Mouse (Mus musculus) heart, embryonic 16.5 days (tissue): ENCODE measurements around the gene Kcna4. TPM values are rescaled to one million over a fixed set of nuclear protein-coding genes. Genes with fewer than 3 reads are reported as not detected.
A peak's percentile ranks its signal among the peaks of the same experiment; 100 is the strongest.

ENCODE experiments used
- ATAC-seq: fragments of 200-750 bp; cut with Nextera tagmentation; replicated peaks from 2 replicates; pipeline ENCODE4 v1.8.0; 2017; ENCODE audit warnings: moderate number of reproducible peaks; ENCODE audit not compliant: insufficient read depth, low FRiP score; ENCODE audit errors: extremely low read depth
- H3K27ac ChIP-seq: fragments of 300-500 bp; sonication (generic); 2 replicates; pipeline ENCODE4 v1.5.1; 2014; ENCODE audit warnings: mild to moderate bottlenecking, low read length, control low read depth, moderate library complexity
- H3K27me3 ChIP-seq: fragments of 300-500 bp; sonication (generic); 2 replicates; pipeline ENCODE4 v1.6.1; 2014; ENCODE audit warnings: low read length, mixed read lengths; ENCODE audit not compliant: control insufficient read depth, insufficient read depth
- H3K36me3 ChIP-seq: fragments of 300-500 bp; sonication (generic); 2 replicates; pipeline ENCODE4 v1.6.1; 2014; ENCODE audit not compliant: control insufficient read depth, insufficient read depth
- H3K4me1 ChIP-seq: fragments of 300-500 bp; sonication (generic); 2 replicates; pipeline ENCODE4 v1.6.1; 2014; ENCODE audit warnings: low read length, mixed read lengths; ENCODE audit not compliant: control insufficient read depth, insufficient read depth
- H3K4me2 ChIP-seq: fragments of 300-500 bp; sonication (generic); 2 replicates; pipeline ENCODE4 v1.6.1; 2014; ENCODE audit warnings: low read depth, mild to moderate bottlenecking, control low read depth, low read length
- H3K4me3 ChIP-seq: fragments of 300-500 bp; sonication (generic); 2 replicates; pipeline ENCODE4 v1.5.1; 2014; ENCODE audit warnings: mild to moderate bottlenecking, control low read depth, low read length
- H3K9ac ChIP-seq: fragments of 300-500 bp; sonication (generic); 2 replicates; pipeline ENCODE4 v1.6.1; 2014; ENCODE audit warnings: low read length, control low read depth
- H3K9me3 ChIP-seq: fragments of 300-500 bp; sonication (generic); replicated peaks from 2 replicates; pipeline ENCODE4 v1.6.1; 2016; ENCODE audit warnings: low read length; ENCODE audit not compliant: control insufficient read depth
- WGBS: fragments of 180-500 bp; shearing (Covaris S2); extraction: QIAGEN DNeasy Blood & Tissue Kit; methylation state at CpG from one replicate; pipeline ENCODE4 v1.1.7; 2014; 5-methylcytosine and 5-hydroxymethylcytosine counted together
- polyA plus RNA-seq: library from polyadenylated mRNA; unstranded; fragments of >200 nt; fragmentation: Nextera tagmentation; extraction: Ambion mirVana; gene quantifications from 2 replicates; pipeline ENCODE4 v1.2.1, GENCODE M21; 2015

Kcna4 gene
- polyA plus RNA-seq: 6.1 and 6.2 TPM in 2 replicates

GRCm38 (mm10) chr2:107289990-107290696 lies at the start of gene Kcna4:
Gene Kcna4, plus strand, starts transcription at chr2:107290639.
- Histone ChIP-seq H3K27me3 (no peaks in the 10 kb centered on the region), H3K9me3 (no peaks in the 10 kb centered on the region), H3K4me1 (0 out of 2 replicates have a peak, but pooled peaks cover 3% of the 10 kb centered on the region), H3K27ac (peak within 1 kb of the TSS; percentile 76), H3K4me2 (peak within 1 kb of the TSS; percentile 66), H3K4me3 (peak within 1 kb of the TSS; percentile 66), H3K9ac (peak within 1 kb of the TSS; percentile 70), H3K36me3 (peaks cover 4% of the 10 kb centered on the region; the same call in 1 of the 2 replicates)
- 6% methylated on average over 24 of the region's 24 CpGs for WGBS
- peak; percentile 97 for ATAC-seq

DNA sequence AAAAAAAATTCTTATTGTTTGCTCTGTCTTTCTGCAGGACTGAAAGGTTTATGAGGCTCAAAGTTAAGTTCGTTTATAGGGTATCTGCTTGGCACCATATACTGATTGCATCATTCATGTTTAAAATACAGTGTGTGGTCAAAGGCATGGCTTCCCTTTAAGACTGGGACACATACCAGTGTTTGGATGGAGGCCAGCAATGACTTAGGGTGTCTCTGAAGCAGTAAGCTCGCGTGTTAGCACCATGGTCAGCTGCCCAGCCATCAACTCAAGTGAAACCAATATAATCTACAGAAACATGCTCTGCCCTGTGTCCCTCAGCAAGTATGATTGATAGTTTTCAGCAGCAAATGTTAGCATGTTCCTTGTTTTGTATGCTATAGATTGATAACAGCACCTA lies 32.3 kb upstream of the Kcna4 start:
- 40% methylated on average over 3 of the region's 3 CpGs for WGBS
- no peak overlapping the region for H3K4me3 ChIP-seq
- H3K27me3 ChIP-seq: no peaks in the 10 kb centered on the region
- H3K27ac ChIP-seq: no peak overlapping the region
- H3K4me1 ChIP-seq: peaks cover 2% of the 10 kb centered on the region; the same call in 1 of the 2 replicates
- no peaks in the 10 kb centered on the region for H3K36me3 ChIP-seq
- H3K4me2 ChIP-seq: no peak overlapping the region
- no peaks in the 10 kb centered on the region for H3K9me3 ChIP-seq
- H3K9ac ChIP-seq: no peak overlapping the region
- ATAC-seq: no peak

- Histone ChIP-seq H3K27ac (no peak overlapping the region), H3K4me1 (peaks cover 3% of the 10 kb centered on the region; the same call in 1 of the 2 replicates), H3K4me2 (no peak overlapping the region), H3K27me3 (no peaks in the 10 kb centered on the region), H3K9me3 (no peaks in the 10 kb centered on the region), H3K4me3 (no peak overlapping the region), H3K9ac (no peak overlapping the region), H3K36me3 (no peaks in the 10 kb centered on the region)
- 56% methylated on average over 2 of the region's 2 CpGs for WGBS
- ATAC-seq: no peak
Observed at GRCm38 (mm10) chr2:107266251-107266650, 24.2 kb upstream of the Kcna4 start.

DNA sequence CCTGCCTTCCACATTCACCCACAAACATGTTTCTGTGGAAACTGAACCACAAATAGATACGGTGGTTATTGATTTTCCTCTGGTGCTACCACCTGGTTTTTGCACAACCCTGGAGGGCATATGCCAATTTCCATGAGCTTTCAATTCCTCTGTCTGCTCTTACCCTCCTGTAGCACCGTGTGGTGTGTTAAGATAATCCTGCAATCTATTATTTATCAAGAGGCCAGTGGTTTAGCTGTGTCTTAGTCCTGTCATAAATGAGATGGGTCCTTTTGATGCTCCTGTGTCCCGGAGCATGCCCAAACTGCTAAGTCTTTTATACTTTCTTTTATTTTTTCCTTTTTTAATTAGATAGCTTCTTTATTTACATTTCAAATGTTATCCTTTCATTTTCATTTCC lies 20.4 kb upstream of the Kcna4 start:
- no peak for ATAC-seq
- 74% methylated on average over 3 of the region's 3 CpGs for WGBS
- Histone ChIP-seq H3K4me2 (no peak overlapping the region), H3K36me3 (no peaks in the 10 kb centered on the region), H3K27me3 (no peaks in the 10 kb centered on the region), H3K9me3 (no peaks in the 10 kb centered on the region), H3K9ac (no peak overlapping the region), H3K27ac (no peak overlapping the region), H3K4me1 (peaks cover 3% of the 10 kb centered on the region; the same call in 1 of the 2 replicates), H3K4me3 (no peak overlapping the region)

DNA sequence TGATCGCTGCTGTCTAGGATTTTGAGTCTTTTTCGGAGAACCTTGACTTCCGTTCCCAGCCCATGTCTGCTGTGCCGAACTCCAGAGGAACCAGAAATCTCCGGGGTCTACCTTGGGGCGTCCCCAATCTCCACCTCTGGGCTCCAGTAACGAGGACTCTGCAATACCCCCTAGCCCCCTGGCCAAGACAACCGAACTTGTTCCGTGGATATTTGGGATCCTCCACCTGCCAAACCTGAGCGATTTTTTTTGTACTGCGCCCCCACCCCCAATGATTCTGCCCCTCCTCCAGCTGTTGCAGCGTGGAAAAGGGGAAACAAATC lies 219 bp downstream of the Kcna4 start:
- H3K4me2 ChIP-seq: peak overlapping the region; percentile 66
- 0 out of 2 replicates have a peak, but pooled peaks cover 3% of the 10 kb centered on the region for H3K4me1 ChIP-seq
- ATAC-seq: no peak
- H3K27ac ChIP-seq: peak overlapping the region; percentile 76
- H3K4me3 ChIP-seq: peak overlapping the region; percentile 66
- peaks cover 6% of the 10 kb centered on the region; the same call in 1 of the 2 replicates for H3K36me3 ChIP-seq
- WGBS: 2% methylated on average over 12 of the region's 12 CpGs
- H3K9me3 ChIP-seq: no peaks in the 10 kb centered on the region
- H3K27me3 ChIP-seq: no peaks in the 10 kb centered on the region
- H3K9ac ChIP-seq: peak overlapping the region; percentile 70

- peak; percentile 62 for ATAC-seq
- Histone ChIP-seq H3K4me1 (0 out of 2 replicates have a peak, but pooled peaks cover 3% of the 10 kb centered on the region), H3K36me3 (peaks cover 6% of the 10 kb centered on the region; the same call in 1 of the 2 replicates), H3K27ac (peak overlapping the region; percentile 38), H3K9ac (peak overlapping the region; percentile 70), H3K9me3 (no peaks in the 10 kb centered on the region), H3K4me3 (peak overlapping the region; percentile 66), H3K4me2 (peak overlapping the region; percentile 66), H3K27me3 (no peaks in the 10 kb centered on the region)
- WGBS: 1% methylated on average over 16 of the region's 16 CpGs
Observed at GRCm38 (mm10) chr2:107291142-107291541, 703 bp downstream of the Kcna4 start.

- 89% methylated on average over 7 of the region's 7 CpGs for WGBS
- Histone ChIP-seq H3K27me3 (no peaks in the 10 kb centered on the region), H3K9me3 (no peaks in the 10 kb centered on the region), H3K36me3 (peaks cover 6% of the 10 kb centered on the region; the same call in 1 of the 2 replicates), H3K4me2 (no peak overlapping the region), H3K4me1 (0 out of 2 replicates have a peak, but pooled peaks cover 3% of the 10 kb centered on the region), H3K27ac (no peak overlapping the region), H3K4me3 (no peak overlapping the region), H3K9ac (no peak overlapping the region)
- ATAC-seq: no peak
Observed at GRCm38 (mm10) chr2:107294521-107294920, 4.1 kb downstream of the Kcna4 start.

DNA sequence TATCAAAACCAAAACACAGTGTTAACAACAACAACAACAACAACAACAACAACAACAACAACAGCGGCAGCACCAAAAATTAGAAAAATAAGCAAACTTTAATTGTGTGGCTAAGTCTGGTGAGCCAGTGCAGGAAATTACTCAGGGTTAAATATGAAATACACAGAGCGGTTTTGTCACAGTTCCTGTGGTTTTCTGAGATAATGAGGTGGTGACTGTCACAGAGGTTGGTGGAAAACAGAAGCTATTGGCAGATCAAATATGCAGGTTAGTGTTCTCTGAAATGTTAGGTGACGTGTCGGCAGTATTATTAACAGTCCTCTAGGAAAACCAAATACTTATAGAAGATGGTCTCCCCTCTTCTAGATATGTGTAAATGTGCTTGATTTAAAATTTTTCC lies 11.4 kb downstream of the Kcna4 start:
- 82% methylated on average over 4 of the region's 4 CpGs for WGBS
- no peak for ATAC-seq

DNA sequence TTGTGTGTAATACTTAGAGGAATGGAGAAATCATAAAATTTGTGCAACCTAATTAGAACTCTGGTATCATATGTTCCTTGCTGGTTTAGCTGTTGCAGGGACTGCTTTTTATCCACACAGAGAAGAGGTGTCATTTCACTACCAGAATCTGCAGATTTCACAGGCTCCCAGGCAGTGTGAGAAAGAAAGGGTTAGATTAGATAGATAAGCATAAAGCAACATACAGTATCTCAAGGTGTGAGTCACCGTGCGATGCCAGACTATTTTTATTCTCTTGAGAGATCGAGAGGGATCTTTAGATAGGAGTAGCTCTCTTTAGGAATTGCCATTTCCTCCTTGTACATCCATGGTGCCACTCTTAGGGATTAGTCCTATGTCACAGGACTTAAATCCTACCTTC lies 14.3 kb downstream of the Kcna4 start:
- no peak for ATAC-seq
- WGBS: 25% methylated on average over 3 of the region's 3 CpGs
- peaks cover 18% of the 10 kb centered on the region for H3K4me1 ChIP-seq
- H3K27me3 ChIP-seq: no peaks in the 10 kb centered on the region
- no peaks in the 10 kb centered on the region for H3K9me3 ChIP-seq
- H3K4me3 ChIP-seq: no peak overlapping the region
- H3K36me3 ChIP-seq: no peaks in the 10 kb centered on the region
- H3K4me2 ChIP-seq: no peak overlapping the region
- H3K27ac ChIP-seq: peak overlapping the region; percentile 11
- no peak overlapping the region for H3K9ac ChIP-seq

More for the DNA sequence above, 11.4 kb downstream of the Kcna4 start:
- Histone ChIP-seq H3K4me2 (no peak overlapping the region), H3K27me3 (no peaks in the 10 kb centered on the region), H3K9ac (no peak overlapping the region), H3K9me3 (no peaks in the 10 kb centered on the region), H3K4me1 (peaks cover 18% of the 10 kb centered on the region), H3K36me3 (no peaks in the 10 kb centered on the region), H3K4me3 (no peak overlapping the region), H3K27ac (no peak overlapping the region)
